Mouse (Mus musculus) CH12.LX (cell line): Measurements from ENCODE around the gene Cit. TPM values are rescaled to one million over a fixed set of nuclear protein-coding genes. Genes with fewer than 3 reads are reported as not detected.

ENCODE experiments used
- DNase-seq: peaks from one replicate; pipeline ENCODE4 v3.0.0-alpha.2; 2013; ENCODE audit errors: extremely low read depth
- H3K27ac ChIP-seq: 2 replicates; pipeline ENCODE4 v1.5.1; 2012; ENCODE audit warnings: low read depth, mild to moderate bottlenecking, control low read depth, moderate library complexity; ENCODE audit not compliant: insufficient read depth
- H3K27me3 ChIP-seq: replicated peaks from 2 replicates; pipeline ENCODE3; 2012; ENCODE audit warnings: inconsistent platforms
- H3K36me3 ChIP-seq, 2 experiments: replicated peaks in 1 of 2; 2 replicates each; pipeline versions ENCODE3 to v1.6.1; 2012; ENCODE audit warnings: inconsistent platforms in 1 of 2, low read length in 1 of 2, mild to moderate bottlenecking in 1 of 2, mixed read lengths in 1 of 2, moderate library complexity in 1 of 2; ENCODE audit not compliant: control insufficient read depth in 1 of 2, insufficient read depth in 1 of 2
- H3K4me1 ChIP-seq, 2 experiments: 2 replicates each; pipeline ENCODE4 v1.6.1; 2012; ENCODE audit warnings: inconsistent platforms in 1 of 2, moderate library complexity in 1 of 2; ENCODE audit not compliant: insufficient read depth in 2 of 2, control insufficient read depth in 1 of 2
- H3K4me2 ChIP-seq: 2 replicates; pipeline ENCODE4 v1.6.1; 2012; ENCODE audit warnings: low read depth, mild to moderate bottlenecking, control low read depth; ENCODE audit not compliant: poor library complexity, insufficient read depth, severe bottlenecking
- H3K4me3 ChIP-seq, 3 experiments: fragments of 150-350 bp in 1 of 3; sonication (generic) in 1 of 3; replicated peaks in 1 of 3; 2 replicates each; pipeline versions ENCODE3 to v1.5.1; 2011 to 2012; ENCODE audit warnings: low read depth in 2 of 3, low read length in 2 of 3, mild to moderate bottlenecking in 2 of 3, moderate library complexity in 2 of 3, control low read depth in 1 of 3, improper control_type of control experiment in 1 of 3, inconsistent platforms in 1 of 3, mixed read lengths in 1 of 3; ENCODE audit not compliant: poor library complexity in 1 of 3
- H3K79me2 ChIP-seq: replicated peaks from 2 replicates; pipeline ENCODE4 v1.6.1; 2012; ENCODE audit warnings: mild to moderate bottlenecking, moderate library complexity; ENCODE audit not compliant: control insufficient read depth, poor library complexity, insufficient read depth, severe bottlenecking; ENCODE audit errors: extremely low read depth
- H3K9ac ChIP-seq: 2 replicates; pipeline ENCODE4 v1.6.1; 2012; ENCODE audit warnings: low read depth, mild to moderate bottlenecking, control low read depth, moderate library complexity; ENCODE audit not compliant: insufficient read depth
- H3K9me3 ChIP-seq: replicated peaks from 2 replicates; pipeline ENCODE3; 2012; ENCODE audit warnings: low read length, inconsistent platforms, mixed read lengths
- CHD2 ChIP-seq: IDR thresholded peaks from 2 replicates; pipeline ENCODE4 v1.6.1; 2011; ENCODE audit warnings: low read length, improper control_type of control experiment
- CTCF ChIP-seq, 2 experiments: IDR thresholded peaks in 1 of 2; conservative IDR thresholded peaks in 1 of 2; 2 replicates each; pipeline ENCODE4 v1.5.1; 2011 to 2012; ENCODE audit warnings: low read depth in 2 of 2, low read length in 2 of 2, improper control_type of control experiment in 1 of 2, inconsistent platforms in 1 of 2, mild to moderate bottlenecking in 1 of 2, moderate library complexity in 1 of 2
- ELF1 ChIP-seq: IDR thresholded peaks from 2 replicates; pipeline ENCODE4 v1.6.1; 2014; ENCODE audit warnings: low read depth, mild to moderate bottlenecking, inconsistent platforms, low read length, improper control_type of control experiment
- EP300 ChIP-seq: IDR thresholded peaks from 2 replicates; pipeline ENCODE4 v1.6.1; 2011; ENCODE audit warnings: low read length, improper control_type of control experiment
- JUN ChIP-seq: IDR thresholded peaks from 2 replicates; pipeline ENCODE4 v1.6.1; 2011; ENCODE audit warnings: low read depth, mild to moderate bottlenecking, low read length, improper control_type of control experiment, moderate library complexity; ENCODE audit not compliant: insufficient read depth
- JUND ChIP-seq: conservative IDR thresholded peaks from 2 replicates; pipeline ENCODE4 v1.6.1; 2011; ENCODE audit warnings: low read depth, low read length, improper control_type of control experiment
- MAFK ChIP-seq: IDR thresholded peaks from 2 replicates; pipeline ENCODE4 v1.6.1; 2011; ENCODE audit warnings: low read length, improper control_type of control experiment; ENCODE audit not compliant: insufficient replicate concordance
- MYC ChIP-seq: IDR thresholded peaks from 2 replicates; pipeline ENCODE4 v1.6.1; 2011; ENCODE audit warnings: low read depth, mild to moderate bottlenecking, improper control_type of control experiment, low read length
- NRF1 ChIP-seq: IDR thresholded peaks from 2 replicates; pipeline ENCODE4 v1.6.1; 2014; ENCODE audit warnings: low read depth, mild to moderate bottlenecking, inconsistent platforms, low read length, improper control_type of control experiment, moderate library complexity
- POLR2AphosphoS2 ChIP-seq: IDR thresholded peaks from 2 replicates; pipeline ENCODE4 v1.6.1; 2011; ENCODE audit warnings: low read depth, low read length, improper control_type of control experiment
- RAD21 ChIP-seq: IDR thresholded peaks from 2 replicates; pipeline ENCODE4 v1.6.1; 2011; ENCODE audit warnings: low read depth, mild to moderate bottlenecking, low read length, improper control_type of control experiment, moderate library complexity
- RCOR1 ChIP-seq: conservative IDR thresholded peaks from 2 replicates; pipeline ENCODE4 v1.6.1; 2012; ENCODE audit warnings: low read depth, mild to moderate bottlenecking, inconsistent platforms, low read length, improper control_type of control experiment
- SIN3A ChIP-seq: IDR thresholded peaks from 2 replicates; pipeline ENCODE4 v1.6.1; 2012; ENCODE audit warnings: low read length, improper control_type of control experiment, inconsistent platforms
- SMC3 ChIP-seq: IDR thresholded peaks from 2 replicates; pipeline ENCODE4 v1.6.1; 2011; ENCODE audit warnings: low read depth, low read length, improper control_type of control experiment
- UBTF ChIP-seq: IDR thresholded peaks from 2 replicates; pipeline ENCODE4 v1.6.1; 2012; ENCODE audit warnings: low read depth, mild to moderate bottlenecking, inconsistent platforms, low read length, improper control_type of control experiment, moderate library complexity
- ZKSCAN1 ChIP-seq: IDR thresholded peaks from 2 replicates; pipeline ENCODE4 v1.6.1; 2012; ENCODE audit warnings: low read depth, inconsistent platforms, low read length, improper control_type of control experiment, borderline replicate concordance
- dilution Hi-C: fragments of 300-500 bp; cut with MboI; formaldehyde crosslinking; loops from 2 replicates; pipeline ENCODE4 v1.14.3; 2020; ENCODE audit warnings: low sequenced_read_pairs; ENCODE audit not compliant: extremely low pct_unique_long_range_greater_than_20kb, extremely low pct_ligation_motif_present
- in situ Hi-C: fragments of 300-500 bp; cut with MboI; formaldehyde crosslinking; loops from 3 replicates; pipeline ENCODE4 v1.14.3; 2019; ENCODE audit warnings: low sequenced_read_pairs, low pct_ligation_motif_present, low pct_unique_long_range_greater_than_20kb, mixed read lengths
- polyA plus RNA-seq: library from polyadenylated mRNA; unstranded; fragments of >175 nt; gene quantifications from 2 replicates; pipeline ENCODE4 v1.2.1, GENCODE M21; 2012; ENCODE audit warnings: low read depth; ENCODE audit not compliant: insufficient read length
- total RNA-seq, 2 experiments: library from RNA; depleted of rRNA; stranded (reverse); fragments of 300-350 nt in 1 of 2; fragments of >200 nt in 1 of 2; gene quantifications; 2 replicates each; pipeline ENCODE4 v1.2.3; 2012 to 2014

Gene Cit
- total and polyA plus RNA-seq, 3 experiments = 7.0 to 24.9 (median 16.2) TPM

- no peak overlapping the region for H3K9ac ChIP-seq
- in situ Hi-C loops (no loop called here), dilution Hi-C loops (no loop called here)
- TF ChIP-seq JUN (no peak), MYC (no peak)
- peaks cover 5% of the 10 kb centered on the region for H3K27me3 ChIP-seq
- no peak overlapping the region for H3K27ac ChIP-seq
- H3K9me3 ChIP-seq = no peaks in the 10 kb centered on the region
- no peak for DNase-seq
- no peak overlapping the region for H3K4me3 ChIP-seq
- peaks cover 8 to 15% of the 10 kb centered on the region in 2 experiments for H3K36me3 ChIP-seq
- H3K4me1 ChIP-seq = peaks cover 3 to 20% of the 10 kb centered on the region in 2 experiments; a peak in 2 of 4 replicates
- H3K4me2 ChIP-seq = no peak overlapping the region
- H3K79me2 ChIP-seq = peaks cover 26% of the 10 kb centered on the region
Measured at GRCm38 (mm10) chr5:116026107-116026506, 181.0 kb downstream of the Cit start.

- H3K9me3 ChIP-seq = no peaks in the 10 kb centered on the region
- H3K27me3 ChIP-seq = peaks cover 7% of the 10 kb centered on the region
- H3K36me3 ChIP-seq = peaks cover 3 to 11% of the 10 kb centered on the region in 2 experiments
- H3K4me3 ChIP-seq = no peak overlapping the region
- no peak for TF ChIP-seq NRF1
- TF ChIP-seq RAD21 = no peak
- no peak for TF ChIP-seq JUND
- no peak for TF ChIP-seq EP300
- no peak for TF ChIP-seq POLR2AphosphoS2
- TF ChIP-seq SIN3A = no peak
- TF ChIP-seq SMC3 = no peak
- TF ChIP-seq UBTF = no peak
- TF ChIP-seq ELF1 = no peak
- no peak for TF ChIP-seq MAFK
- TF ChIP-seq CHD2 = no peak
- no peak for TF ChIP-seq ZKSCAN1
- peaks cover 24% of the 10 kb centered on the region for H3K79me2 ChIP-seq
- H3K4me1 ChIP-seq = peaks cover 3 to 20% of the 10 kb centered on the region in 2 experiments; a peak in 2 of 4 replicates
- in situ Hi-C loops = no loop called here
- DNase-seq = no peak
- dilution Hi-C loops = no loop called here
- no peak overlapping the region for H3K4me2 ChIP-seq
- no peak overlapping the region for H3K9ac ChIP-seq
- H3K27ac ChIP-seq = no peak overlapping the region
Measured at GRCm38 (mm10) chr5:116026561-116026960, 181.5 kb downstream of the Cit start.

GRCm38 (mm10) chr5:116029071-116029470 is 184.0 kb downstream of the Cit start:
- Histone ChIP-seq H3K27me3 (peaks cover 15% of the 10 kb centered on the region), H3K9ac (no peak overlapping the region), H3K27ac (no peak overlapping the region), H3K79me2 (no peaks in the 10 kb centered on the region), H3K9me3 (no peaks in the 10 kb centered on the region), H3K4me1 (peaks cover 3 to 5% of the 10 kb centered on the region in 2 experiments; a peak in 1 of 4 replicates), H3K36me3 (no peaks in the 10 kb centered on the region), H3K4me3 (no peak overlapping the region), H3K4me2 (no peak overlapping the region)
- TF ChIP-seq CTCF (conservative IDR thresholded peaks at IDR 0.05 in 1 of 2, IDR thresholded peaks at IDR 0.05 in 1 of 2; ENCODE audit: low read depth in 2 of 2, low read length in 2 of 2) (no peak), JUND (no peak), EP300 (no peak), RCOR1 (no peak)
- DNase-seq = no peak
- in situ Hi-C loops (no loop called here), dilution Hi-C loops (no loop called here)
